Mouse (Mus musculus): ENCODE measurements around the gene Gm10354. TPM values are rescaled to one million over a fixed set of nuclear protein-coding genes. Genes with fewer than 3 reads are reported as not detected.
"Not testable (repeated sequence)": the region's sequence is repeated elsewhere in the genome, so short reads cannot be mapped to it uniquely, and the experiment has no call there.

Gm10354 gene
- not detected for total RNA-seq (2021)
- long read RNA-seq, experiment 1 = 0 reads
- long read RNA-seq, experiment 2 = 0 reads

DNA sequence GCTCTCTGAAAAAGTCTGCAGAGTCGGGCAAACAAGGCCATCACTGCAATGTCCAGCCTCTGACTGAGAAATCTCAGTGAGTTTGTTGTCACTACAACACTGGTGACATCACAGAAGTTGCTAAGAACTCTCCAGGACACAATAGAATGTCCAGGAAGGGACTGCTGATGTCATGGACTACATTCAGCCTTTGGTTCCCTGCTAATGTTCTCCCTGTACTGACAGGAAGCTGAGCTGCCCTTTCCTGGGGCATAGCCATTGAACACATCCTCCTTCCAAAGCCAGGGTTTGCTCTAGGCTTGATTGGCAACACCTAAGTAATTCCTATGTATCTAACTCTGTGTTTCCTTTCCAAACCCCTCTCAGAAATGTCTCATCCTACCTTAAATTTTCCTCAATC is at the start of gene Gm10354:
Gene Gm10354, minus strand, starts transcription at position 101 of the 400 bp plus-strand sequence.
- not testable (repeated sequence) for DNase-seq

DNA sequence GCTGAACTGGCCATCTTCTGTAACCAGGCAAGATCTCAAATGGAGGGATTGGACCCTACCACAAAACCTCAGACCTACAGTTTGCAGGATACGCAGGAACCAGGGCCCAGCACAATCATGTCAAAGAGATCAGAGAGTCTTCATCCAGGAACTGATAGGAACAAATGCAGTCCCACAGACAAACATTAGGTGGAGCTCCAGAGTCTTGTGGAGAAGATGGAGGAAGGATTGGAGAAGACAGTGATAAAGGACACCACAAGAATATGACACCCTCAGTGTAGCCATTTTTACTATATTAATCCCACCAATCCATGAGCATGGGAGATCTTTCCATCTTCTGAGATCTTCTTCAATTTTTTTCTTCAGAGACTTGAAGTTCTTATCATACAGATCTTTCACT is 45.6 kb upstream of the Gm10354 start:
- peak; percentile 33 for DNase-seq

DNA sequence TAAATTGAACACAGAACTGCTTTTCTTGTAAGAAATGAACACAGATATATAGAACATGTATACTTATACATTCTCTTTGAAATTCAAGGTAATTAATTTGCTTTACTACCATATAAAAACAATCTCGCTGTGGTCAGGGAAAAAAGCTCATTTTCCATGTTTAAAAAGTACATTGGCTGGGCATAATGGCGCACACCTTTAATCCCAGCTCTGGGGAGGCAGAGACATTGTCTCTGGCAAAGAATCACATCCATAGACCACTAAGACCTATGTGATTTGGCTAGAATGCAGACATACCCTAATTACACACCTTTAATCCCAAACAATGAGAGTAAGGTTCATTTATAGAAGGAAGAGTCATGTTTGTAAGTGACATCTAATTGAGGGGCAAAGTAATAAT is 41.3 kb upstream of the Gm10354 start:
- not testable (repeated sequence) for DNase-seq

DNA sequence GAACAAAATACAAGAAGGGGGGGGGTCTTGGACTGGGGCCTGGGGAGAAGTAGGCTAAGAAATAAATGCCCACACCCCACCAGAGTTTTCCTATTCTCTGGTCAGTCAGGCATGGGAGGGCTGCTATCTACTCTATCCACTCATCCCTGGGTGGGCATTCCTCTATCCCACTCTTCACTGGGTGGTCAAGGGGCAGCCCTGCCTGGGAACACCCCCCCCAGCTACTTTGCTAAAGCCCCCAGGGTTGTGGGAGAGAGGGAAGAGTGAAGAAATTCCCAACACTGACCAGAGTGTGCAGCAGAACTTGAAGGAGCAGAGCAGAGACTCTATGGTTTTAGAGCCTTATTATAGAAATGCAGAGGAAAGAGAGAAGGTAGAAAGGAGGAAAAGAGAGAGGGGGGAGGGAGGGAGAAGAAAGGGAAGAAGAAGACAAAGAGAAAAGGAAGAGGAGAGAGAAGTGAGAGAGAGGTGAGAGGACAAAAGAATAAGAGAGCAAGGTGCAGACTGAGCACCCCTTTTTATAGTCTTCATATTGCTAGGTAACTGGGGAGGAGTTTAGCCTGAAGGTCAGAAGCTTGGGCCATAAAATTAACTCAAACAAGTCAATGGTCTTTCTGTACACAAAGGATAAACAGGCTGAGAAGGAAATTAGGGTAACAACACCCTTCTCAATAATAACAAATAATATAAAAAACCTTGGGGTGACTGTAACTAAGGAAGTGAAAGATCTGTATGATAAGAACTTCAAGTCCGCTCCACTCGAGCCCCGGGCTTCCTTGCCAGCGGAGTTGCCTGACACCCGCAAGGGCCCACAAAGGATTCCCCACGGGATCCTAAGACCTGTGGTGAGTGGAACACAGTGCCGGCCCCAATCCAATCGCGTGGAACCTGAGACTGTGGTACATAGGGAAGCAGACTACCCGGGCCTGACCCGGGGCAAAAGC is 32.2 kb upstream of the Gm10354 start:
- not testable (repeated sequence) for DNase-seq

DNA sequence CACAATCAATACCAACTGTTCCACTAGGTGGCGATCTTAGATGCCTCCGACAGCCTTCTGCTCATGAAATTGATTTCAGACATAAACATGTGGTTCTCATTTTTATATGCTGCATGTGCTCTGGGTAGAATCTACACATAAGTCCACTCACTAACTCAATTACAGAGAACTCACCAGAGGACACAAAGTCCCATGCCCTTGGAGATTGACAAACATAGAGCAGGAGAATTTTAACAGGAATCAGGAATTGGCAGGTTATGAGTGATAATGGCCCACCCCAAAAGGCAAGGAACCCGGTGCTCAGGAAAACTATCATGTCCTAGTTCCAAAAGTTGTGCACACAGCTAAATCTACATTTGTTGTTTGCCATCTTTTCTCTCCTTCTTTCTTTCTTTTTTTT is 28.2 kb upstream of the Gm10354 start:
- not testable (repeated sequence) for DNase-seq

DNA sequence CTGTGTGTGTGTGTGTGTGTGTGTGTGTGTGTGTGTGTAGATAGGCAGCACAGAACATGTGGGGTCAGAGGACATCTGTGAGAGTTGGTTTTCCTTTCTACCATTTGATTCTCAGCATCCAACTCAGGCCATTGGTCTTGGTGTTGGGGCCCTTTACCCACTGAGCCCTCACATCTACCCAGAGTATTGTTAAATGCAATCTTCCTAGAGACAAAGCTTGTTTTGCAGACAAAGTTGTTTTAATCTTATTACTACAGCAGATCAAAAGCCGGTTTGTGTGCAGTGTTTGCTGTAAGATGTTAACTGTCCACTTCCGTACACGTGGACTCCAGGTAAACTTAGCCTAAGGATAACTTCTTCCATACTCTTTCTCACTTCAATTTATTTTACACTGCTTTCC is 27.6 kb upstream of the Gm10354 start:
- not testable (repeated sequence) for DNase-seq

DNA sequence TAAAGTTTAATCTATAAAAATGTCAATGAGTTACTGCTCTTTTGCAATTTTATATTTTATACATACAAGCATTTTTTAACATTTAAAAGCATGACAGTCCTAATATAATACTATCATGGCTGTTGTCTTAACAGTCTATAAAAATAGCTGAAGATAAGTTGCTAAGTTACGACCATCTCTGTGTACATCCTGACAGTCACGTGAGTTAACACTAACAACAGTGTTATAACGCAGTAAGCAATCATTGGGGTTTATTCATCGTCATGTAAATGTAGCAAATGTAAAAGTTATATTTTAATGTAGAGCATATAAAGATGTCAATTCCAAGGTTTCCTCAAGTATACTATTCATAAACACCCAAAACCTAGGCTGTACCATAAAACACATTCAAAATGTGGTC is 26.8 kb upstream of the Gm10354 start:
- DNase-seq = not testable (repeated sequence)

DNA sequence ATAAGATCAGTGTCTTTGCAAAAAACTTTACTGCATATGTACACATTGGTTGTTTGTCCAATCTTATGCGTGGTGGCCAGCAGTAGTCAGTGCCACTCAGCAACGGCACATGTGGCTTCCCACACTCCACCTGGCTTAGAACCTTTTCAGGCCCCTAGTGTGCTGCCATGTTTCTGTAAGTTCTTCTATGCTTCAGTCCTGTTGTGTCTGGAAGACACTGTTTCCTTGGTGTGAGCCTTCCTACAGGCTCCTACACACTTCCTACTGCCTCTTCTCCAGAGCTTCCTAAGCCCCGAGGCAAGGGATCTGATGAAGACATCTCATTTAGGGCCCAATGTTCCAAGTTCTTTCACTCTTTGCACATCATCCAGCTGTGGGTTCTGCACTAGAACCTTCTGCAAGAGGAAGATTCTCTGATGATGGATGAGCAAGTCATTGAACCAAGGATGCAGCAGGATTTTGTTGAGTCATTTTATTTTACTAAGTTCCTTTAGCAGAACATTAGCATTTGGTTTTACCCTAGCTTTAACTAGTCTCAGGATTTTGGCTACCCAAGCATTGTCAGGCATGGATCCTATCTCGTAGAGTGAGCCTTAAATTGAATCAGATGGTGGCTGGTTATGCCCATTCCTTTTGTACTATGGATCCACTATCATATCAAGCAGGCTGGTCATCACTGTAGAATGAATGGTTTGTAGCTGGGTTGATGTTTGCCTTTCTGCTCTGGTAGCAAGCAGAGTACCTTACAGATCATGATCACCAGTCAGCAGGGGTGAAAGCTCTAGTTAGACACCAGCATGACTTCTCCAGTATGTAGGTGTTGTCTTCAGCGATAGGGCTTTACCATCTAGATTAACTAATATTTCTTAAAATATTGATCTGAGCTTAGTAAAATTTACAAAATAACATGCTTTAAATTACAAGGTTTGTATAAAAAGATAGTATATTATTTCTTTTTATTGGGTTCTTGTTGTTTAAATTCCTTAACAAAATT is 26.1 kb upstream of the Gm10354 start:
- DNase-seq = not testable (repeated sequence)

DNA sequence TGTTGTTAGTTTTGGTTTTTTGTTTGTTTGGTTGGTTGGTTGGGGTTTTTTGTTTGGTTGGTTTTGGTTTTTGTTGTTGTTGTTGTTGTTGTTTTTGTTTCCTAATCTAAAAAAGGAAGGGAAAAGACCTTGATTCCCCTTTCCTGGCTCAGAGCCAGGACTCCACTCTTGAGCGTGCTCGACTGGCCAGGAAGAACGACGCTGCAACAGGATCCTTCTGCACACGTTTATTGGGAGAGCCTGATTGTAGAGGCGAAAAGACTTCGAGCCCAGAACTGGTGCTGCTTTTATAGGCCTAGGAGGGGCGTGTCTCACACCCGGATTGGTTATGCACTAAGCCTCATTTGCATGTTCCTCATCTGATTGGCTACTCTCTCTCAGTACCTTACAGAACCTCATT is 19.3 kb upstream of the Gm10354 start:
- not testable (repeated sequence) for DNase-seq

DNA sequence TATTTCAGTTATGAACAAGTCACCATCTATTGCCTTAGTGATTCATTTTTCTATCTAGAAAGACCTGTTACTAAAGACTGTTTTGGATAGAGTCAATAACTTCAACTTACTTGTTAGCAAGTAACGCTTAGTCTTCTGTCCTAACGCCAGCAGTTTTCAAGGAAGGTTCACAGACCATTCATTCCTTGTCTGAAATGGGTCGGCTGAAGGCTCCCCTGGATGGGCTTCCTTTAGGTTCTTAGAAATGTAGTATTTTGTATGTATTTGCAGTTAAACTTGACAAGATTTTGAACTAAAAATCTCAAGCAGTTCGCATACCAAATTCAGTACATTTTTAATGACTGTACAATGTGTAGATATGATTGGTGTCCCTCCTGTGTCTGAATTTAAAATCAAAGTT is 18.8 kb upstream of the Gm10354 start:
- DNase-seq = not testable (repeated sequence)

DNA sequence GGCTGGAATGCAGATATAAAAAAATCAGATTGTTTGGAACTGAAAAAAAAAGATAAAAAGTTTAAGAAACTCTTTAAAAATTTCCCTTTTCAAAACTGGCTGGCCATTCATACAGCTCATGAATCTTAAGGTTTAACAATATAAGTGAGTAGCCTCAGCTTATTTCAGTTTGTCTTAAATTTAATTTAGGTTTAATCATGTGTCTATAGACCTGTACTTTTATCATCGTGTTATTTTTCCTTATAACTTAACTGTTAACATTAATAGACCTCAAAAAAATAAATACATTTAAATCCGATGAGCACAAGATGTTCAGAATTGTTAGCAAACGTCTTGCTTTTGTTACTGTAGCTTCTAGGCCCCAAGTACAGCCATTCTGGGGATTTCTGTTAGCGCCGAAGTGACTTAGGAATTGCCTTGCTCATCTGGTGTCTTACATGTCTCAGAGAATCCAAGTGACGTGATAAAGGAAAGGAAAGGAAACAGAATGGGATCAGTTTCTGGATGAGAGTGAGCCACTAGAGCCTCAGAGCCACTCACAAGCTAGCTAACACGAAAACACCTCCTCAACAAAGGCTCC is 18.0 kb upstream of the Gm10354 start:
- DNase-seq = not testable (repeated sequence)

DNA sequence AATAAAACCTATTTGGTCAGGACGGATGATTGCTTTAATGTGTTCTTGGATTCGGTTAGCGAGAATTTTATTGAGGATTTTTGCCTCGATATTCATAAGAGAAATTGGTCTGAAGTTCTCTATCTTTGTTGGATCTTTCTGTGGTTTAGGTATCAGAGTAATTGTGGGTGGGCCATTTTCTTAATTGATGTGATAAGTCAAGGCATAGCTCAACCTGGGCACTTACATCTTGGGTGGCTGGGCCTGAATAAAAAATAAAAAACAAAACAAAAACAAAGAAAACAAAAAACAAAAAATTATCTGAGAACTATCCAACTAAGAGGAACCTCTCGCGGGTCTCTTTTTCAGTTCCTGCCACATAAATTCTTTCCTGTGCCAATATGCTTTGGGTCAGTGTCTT is 15.4 kb upstream of the Gm10354 start:
- not testable (repeated sequence) for DNase-seq

DNA sequence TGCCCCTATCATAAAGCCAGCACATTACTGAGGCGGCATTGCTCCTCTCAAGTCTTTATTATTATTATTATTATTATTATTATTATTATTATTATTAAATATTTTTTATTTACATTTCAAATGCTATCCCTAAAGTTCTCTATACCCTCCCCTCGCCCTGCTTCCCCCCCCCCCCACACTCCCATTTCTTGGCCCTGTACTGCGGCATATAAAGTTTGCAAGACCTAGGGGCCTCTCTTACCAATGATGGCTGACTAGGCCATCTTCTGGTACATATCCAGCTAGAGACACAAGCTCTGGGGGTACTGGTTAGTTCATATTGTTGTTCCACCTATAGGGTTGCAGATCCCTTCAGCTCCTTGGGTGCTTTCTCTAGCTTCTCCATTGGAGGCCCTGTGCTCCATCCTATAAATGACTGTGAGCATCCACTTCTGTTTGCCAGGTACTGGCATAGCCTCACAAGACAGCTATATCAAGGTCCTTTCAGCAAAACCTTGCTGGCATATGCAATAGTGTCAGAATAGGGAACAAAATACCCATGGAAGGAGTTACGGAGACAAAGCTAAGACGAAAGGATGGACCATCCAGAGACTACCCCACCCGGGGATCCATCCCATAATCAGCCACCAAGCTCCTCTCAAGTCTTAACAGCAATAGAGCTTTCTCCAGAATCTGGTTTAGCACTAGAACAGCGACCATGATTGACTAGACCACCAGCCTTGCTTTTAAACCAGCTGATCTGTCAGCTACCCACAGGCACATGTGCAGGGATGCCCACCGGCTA is 11.8 kb upstream of the Gm10354 start:
- DNase-seq = not testable (repeated sequence)

DNA sequence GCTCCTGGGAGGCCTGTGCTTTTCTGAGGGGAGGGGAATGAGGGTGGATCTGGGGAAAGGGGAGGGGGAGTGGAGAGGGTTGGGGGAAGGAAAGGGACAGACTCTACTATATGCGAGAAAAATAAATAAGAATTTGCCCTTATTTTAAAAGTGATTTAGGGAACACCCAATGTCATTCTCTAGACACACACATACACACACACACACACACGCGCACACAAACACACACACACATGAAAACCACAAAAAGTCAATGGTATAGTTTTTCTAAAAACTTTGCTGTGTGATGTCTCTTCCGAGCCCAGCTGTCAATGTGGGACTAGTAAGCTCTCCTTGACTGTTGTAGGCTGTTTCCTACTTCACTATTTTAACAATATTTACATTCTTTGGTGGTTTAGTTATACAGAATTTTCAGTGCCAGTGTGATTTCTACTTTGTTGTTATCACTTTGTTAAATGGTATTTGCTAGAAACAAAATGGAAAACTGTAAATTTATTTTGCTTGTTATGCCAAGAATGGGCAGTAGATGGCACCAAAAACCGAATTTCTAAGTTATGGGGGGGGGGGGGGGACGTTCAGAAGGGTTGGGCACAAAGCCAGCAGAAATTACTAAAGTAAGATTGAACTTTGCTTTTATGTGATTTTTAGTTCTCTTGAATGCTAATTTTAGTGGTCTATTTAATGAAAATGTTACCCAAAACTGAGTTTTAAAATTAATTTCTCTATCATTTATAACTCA is 8.1 kb upstream of the Gm10354 start:
- not testable (repeated sequence) for DNase-seq

DNA sequence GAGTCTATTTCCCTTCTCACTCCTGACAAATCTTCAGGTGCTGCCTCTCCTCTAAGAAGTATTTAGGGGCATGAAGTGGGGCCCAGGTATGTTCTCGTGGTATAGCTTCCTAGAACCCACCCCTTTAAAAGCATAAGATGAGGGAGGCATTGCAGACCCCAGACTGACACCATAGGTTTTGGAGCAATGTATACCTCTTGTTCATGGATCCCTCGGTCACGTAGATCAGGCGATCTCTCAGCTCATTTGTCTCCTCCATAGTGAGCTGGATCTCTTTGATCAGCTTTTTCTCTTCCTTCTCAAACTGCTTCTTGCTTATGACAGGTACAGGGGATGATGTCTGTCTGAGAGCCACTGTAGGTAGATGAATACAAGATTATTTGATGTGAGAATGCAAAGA is 1.4 kb downstream of the Gm10354 start:
- not testable (repeated sequence) for DNase-seq

DNA sequence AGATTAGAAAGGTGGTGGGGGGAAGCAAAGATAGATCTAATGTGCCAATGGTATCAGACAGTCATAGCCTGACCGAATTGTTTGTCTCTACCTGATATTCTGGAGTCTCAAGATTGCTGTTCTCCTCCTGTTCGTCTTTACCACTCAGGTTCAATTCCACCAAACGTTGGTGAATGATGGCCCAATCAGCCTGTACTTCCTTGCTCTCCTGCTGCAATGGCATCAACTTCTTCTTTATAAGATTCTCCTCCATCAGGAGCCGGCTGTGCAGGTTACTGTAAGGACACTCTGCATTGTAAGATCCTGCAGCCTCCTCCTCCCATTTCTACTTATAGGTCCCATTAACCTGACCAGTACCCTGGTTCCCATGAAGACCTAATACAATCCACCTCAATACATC is 3.4 kb downstream of the Gm10354 start:
- not testable (repeated sequence) for DNase-seq

DNA sequence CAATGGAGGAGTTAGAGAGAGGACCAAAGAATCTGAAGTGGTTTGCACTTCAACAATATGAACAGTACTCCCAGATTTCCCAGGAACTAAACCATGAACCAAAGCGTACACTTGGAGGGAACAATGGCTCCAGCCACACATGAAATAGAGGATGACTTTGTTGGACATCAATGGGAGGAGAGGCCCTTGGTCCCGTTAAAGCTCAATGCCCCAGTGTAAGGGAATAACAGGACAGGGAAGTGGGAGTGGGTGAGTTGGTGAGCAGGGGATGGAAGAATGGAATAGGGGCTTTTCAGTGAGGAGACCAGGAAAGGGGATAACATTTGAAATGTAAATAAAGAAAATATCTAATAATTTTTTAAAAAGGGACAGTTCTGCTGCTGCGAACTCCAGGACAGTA is 5.9 kb downstream of the Gm10354 start:
- not testable (repeated sequence) for DNase-seq

DNA sequence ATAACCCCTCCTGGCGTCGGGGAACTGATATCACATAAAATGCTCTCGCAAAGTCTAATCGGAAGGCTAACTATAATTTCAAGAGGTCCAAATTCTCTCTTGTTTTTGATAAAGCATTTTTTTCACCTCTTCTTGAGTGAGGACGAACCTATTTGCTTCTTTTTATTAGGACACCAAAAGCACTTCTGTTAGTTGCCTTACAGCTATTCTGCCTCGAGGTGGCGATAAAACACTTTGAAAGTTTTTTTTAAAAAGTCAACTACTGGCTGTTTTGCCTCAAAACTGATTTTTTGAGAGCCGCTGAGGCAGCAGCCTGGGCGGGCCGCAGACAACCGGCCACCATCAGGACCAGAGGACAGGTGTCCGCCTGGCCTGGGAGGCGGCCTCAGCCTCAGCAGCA is 14.9 kb downstream of the Gm10354 start:
- DNase-seq = not testable (repeated sequence)

DNA sequence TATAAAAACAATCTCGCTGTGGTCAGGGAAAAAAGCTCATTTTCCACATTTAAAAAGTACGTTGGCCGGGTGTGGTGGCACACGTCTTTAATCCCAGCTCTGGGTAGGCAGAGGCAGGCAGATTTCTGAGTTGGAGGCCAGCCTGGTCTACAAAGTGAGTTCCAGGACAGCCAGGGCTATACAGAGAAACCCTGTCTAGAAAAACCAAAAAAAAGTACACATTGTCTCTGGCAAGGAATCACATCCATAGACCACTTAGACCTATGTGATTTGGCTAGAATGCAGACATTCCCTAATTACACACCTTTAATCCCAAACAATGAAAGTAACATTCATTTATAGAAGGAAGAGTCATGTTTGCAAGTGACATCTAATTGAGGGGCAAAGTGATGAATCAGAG is 17.2 kb downstream of the Gm10354 start:
- DNase-seq = not testable (repeated sequence)

DNA sequence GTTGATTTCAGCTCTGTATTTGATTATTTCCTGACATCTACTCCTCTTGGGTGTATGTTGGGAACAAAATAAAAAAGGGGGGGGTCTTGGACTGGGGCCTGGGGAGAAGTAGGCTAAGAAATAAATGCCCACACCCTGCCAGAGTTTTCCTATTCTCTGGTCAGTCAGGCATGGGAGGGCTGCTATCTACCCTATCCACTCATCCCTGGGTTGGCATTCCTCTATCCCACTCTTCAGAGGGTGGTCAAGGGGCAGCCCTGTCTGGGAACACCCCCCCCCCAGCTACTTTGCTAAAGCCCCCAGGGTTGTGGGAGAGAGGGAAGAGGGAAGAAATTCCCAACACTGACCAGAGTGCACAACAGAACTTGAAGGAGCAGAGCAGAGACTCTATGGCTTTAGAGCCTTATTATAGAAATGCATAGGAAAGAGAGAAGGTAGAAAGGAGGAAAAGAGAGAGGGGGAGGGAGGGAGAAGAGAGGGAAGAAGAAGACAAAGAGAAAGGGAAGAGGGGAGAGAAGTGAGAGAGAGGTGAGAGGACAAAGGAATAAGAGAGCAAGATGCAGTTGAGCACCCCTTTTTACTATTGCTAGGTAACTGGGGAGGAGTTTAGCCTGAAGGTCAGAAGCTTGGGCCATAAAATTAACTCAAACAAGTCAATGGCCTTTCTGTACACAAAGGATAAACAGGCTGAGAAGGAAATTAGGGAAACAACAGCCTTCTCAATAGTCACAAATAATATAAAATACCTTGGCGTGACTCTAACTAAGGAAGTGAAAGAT is 22.6 kb downstream of the Gm10354 start:
- not testable (repeated sequence) for DNase-seq
